Mouse (Mus musculus): ENCODE results near the gene Tmem179.

The Tmem179 gene

DNA sequence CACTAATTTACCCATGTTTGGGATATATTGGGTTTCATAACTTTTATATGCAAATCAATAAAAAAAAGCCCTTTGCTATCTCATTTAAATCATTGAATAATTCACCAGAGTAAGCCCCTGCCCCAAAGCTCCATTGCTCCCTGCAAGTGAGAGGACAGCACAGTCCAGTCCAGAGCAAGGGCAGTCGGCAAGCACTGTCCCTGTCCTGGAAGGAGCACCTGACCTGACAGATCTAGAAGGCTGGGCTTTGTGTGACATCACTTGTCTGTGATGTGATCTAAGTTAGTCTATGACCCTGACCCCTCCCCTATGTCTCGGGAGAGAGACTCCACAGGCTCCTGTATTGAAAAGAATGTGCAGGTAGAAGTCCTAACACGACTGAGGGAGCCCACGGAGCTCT is 17.2 kb upstream of the Tmem179 start:
- DNase-seq = no peak

DNA sequence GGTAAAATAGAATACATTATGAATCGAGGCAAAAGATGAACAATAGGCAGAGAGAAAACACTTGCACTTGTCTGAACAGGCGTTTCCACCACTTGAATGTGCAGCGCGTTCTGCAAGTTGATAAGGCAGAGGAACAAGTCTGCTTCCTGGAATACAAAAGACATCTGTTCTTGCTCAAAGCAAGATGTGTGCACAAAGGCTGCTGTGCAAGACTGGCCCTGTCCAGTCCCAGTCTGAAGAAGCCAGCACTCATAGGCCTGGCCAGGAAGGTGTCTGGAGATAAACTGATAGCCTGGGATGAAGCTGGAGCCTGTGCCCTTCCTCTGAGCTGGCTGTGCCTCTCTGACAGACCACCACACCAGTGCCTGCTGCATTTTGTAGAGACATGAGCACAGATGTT is 1.6 kb upstream of the Tmem179 start:
- DNase-seq = no peak

DNA sequence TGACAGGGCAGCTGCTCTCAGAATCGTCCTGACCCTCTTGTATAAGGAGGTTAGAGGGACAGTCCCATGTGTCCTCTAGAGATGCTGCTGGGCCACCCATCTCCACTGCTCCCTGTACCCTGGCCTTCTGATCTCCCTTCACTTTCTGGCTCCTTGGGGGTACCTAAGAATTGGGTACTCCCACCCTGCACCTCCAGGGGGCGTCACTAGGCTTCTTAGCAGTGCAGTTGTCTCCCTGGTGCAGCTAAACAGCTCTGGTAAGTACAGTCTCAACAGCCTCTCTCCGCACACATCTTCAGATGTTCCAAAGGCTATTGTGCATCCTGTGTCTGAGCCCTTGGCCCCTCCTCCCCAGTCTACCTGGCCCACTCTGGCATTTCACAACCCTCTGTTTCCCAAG is 1.6 kb downstream of the Tmem179 start:
- DNase-seq = no peak

DNA sequence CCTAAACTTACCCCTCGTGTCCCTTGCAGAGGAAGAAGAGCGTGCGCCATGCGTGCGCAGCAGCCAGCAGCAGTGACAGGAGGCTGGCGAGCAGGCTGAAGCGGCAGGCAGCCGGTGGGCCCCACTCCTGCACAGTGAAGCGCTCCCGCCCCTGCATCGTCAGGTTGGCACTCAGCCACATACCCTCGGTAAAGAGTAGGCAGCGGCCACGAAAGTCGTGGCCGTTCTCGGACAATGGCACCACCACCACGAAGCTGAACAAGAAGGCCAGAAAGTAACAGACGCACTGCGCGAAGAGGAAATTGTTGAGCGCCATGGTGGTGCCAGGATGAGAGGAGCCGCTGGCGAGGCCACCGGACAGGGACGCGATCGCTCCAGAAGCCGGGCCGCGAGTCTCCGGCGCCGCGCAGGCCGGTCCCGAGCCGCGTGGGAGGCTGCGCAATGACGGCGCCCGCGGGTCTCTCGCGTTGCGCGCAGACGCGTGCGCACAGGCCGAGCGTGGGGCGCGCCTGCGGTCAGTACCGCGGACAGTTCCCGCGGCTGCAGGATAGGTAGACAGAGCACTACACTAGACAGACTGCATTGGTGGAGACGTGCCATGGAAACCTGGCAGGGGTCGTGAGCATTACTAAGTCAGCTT is 5.7 kb downstream of the Tmem179 start:
- DNase-seq = peak in 1 of 2 experiments; percentile 36

DNA sequence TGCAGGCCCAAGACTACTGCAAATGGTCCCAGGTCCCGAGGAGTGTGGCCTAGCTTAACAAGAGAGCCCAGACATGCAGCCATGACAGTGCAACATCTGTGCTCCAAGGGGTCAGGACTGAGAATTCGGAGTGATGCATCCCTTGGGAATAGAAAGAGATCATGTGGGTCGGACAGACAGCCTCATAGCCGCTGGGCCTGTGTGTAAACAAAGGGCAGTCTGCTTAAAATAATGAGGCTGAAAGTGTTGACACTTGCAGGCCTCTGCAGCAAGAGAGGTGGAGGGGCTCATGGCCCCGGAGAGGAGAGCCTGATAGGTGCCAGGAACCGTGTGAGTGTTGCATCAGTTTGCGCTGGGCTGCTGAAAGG is 6.2 kb downstream of the Tmem179 start:
- no peak for DNase-seq

DNA sequence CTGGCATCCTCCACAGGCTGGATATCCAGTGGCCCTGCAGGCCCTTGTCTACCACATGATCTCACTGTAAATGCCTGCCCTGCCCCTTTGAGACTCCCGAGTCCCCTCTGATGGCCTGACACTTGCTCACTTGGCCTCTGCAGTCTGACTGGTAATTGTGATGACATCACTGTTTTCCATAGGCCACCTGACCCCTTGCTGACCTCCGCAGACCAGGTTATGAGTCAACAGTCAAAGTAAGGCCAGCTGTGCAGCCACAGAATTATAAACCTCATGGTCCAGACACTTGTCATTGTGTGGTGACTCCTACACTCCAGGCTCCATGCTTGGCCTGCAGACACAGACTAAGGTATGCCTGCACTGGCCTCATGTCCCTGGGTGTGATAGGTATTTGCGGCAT is 8.6 kb downstream of the Tmem179 start:
- no peak for DNase-seq

DNA sequence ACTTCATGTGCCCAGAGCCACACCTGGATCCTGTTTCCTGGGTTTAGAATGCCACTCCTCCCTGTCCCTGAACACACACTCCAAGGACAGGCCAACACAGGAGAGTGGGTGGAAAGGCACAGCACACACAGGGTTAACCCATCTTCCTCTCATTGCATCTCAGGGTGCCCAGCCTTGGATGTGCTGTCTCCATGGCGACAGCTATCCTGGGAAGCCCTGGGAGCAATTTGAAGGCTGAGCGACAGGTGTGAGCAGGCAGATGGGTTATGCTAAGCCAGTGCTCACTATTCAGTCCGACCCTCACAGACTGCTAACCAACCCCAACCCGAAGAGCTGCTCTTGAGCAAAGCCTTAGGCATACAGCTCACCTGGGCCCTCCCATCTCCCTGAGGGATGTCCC is 9.3 kb downstream of the Tmem179 start:
- DNase-seq = no peak

DNA sequence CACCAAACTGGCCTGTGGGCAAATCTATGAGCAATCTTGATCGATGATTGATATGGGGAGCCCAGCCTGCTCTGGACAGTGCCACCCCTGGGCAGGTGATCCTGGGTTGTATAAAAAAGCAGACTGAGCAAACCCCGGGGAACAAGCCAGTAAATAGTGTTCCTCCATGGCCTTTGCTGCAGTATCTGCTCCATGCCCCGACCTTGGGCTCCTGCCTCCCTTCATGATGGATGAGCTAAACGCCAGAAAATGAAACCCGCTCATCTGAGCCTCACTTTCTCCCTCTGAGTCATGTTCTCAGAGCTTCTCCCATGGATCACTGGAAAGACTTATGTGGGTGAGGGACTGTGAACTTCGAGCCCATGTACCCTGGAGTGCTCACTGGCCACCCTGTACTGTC is 10.3 kb downstream of the Tmem179 start:
- DNase-seq = no peak

DNA sequence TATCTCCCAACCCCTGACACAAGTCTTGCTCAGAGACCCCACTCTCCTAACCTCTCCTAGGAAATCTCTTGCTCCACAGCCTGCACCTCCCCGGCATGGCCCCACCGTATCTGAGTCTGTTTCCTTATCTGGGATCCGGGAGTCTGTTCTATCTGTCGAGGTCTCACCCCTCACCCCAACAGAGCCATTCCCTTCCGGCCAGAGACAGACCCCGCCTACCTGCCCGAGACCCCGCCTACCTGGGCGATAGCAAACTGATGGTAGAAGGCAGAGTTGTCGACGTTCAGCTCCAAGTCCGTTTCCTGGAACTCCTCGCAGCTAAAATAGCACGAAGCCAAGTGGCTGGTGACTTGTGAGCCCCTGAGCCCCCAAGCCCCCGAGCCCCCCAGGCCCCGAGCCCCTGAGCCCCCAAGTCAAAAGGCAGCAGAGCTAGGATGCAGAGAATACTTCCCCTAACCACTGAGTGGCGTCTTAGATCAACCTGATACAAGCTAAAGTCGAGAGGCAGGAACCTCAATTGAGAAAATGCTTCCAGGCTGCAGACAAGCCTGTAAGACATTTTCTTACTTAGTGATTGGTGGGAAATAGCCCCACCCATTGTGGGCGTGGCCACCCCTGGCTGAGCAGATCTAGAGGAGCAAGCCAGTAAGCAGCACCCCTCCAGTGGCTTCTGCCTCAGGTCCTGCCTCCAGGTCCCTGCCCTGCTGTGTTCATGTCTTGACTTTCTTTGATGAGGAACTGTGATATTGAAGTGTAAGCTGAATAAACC is 13.4 kb downstream of the Tmem179 start:
- DNase-seq = no peak

DNA sequence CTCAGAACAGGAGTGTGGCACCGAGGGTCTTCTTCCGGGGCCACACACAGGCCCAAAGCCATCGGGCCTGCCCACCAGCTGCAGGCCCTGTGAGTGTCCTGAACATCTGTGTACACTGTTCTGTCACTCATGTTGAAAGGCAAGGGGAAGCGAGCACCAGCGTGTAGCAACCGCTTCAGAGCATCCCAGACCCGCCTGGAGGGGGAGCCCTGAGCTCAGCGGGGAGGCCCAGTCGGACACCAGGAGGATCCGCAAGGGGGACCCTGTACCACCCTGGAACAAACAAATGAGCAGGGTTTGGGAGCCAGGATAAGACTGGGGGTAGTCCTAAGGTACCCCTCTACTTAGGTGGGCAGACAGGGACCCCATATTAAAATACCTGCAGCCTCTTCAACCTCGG is 17.9 kb downstream of the Tmem179 start:
- DNase-seq = no peak

DNA sequence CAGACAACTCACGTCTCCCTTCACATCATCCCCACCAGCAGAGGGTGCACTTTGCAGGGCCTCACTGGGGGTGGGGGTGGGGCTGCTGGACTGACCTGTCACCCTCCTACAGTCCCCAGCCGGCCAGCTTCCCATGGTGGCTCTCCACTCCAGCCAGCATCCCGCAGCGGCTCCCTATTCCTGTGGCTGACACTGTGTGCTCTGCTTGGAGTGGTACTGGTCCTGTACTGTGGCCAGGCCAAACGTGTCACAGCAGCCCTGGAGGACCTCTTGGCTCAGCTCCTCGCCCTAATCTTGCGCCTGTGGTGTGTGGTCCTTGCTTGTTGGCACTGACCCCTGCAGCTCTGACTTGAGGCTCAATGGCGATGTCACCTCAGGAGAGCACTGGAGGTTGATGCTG is 18.8 kb downstream of the Tmem179 start:
- DNase-seq = no peak

DNA sequence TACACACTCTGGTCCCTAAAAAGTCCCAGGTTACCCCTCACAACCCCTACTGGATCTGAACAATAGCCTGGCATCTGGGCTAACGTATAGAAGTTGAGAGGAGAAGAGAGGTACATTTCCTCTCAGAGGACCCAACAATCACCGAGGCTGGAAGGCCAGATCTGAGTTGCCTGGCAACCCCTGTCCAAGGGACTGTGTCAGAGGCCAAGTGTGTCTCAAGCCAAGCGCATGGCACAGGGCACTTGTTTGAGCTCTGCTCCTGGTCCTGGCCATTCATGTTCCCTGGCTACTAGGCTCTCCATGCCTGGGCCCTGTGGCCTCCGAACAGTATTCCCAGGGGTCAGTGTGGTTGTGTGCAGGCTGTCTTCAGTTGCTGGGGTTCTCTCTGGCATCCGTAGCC is 20.4 kb downstream of the Tmem179 start:
- no peak for DNase-seq

DNA sequence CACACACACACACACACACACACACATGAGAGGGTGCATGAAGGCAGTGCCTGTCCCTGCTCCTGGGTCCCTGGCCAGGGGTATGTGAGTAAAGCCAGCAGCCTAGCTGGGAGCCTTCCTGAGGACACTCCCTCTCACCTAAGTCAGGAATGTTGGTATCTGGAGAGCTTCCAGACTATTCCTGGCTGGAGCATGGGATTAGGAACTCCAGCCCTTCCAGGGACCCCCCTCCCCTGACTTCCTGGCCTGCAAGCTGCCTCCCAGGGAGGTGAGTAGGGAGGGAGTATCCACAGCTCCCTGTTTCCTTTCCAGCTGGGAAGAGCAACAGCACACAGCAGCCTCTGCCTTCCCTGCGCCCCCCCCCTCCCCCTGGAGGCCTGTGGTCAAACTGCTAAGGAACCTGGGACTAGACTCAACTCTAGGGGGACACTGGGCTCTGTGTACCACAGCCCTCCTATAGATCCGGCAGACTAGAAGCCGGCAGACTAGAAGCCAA is 26.1 kb downstream of the Tmem179 start:
- no peak for DNase-seq

DNA sequence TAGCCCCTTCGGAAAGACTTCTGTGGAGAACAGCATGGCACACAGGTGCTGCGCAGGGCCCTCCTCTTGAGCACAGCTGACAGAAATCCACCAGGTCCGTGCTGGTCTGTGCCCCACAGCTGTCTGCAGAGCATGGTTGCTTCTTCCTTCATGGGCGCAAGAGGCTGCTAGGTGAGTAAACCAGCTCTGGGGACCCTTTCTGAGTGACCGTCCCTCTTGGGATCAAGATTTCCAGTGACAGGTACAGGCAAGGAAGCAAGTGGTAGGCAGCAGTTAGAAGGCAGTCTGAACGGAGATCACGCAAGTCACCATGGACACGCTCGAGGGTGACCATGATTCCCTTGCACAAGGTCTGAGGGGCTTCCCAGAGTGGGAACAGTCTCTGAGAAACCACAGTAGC is 27.0 kb downstream of the Tmem179 start:
- no peak for DNase-seq

DNA sequence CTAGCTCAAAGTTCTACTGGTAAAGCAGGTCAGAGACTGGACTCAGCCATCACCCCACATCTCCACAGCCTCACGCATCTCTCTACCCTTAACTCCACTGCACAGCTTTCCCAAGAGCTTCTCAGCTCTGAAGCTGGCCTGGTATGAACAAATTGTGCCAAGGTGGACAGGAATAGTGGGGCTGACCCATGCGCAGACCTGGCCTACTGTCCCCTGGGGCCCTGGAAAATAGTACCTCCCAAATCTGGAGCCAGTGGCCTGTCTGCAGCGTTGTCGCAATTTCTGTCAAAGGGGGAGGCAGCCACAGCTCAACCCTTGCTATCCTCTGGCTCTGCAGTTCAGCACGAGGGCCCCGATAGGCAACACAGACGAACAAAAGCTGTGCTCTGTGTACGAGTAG is 27.4 kb downstream of the Tmem179 start, which contains the start of gene A530016L24Rik:
TSS of gene A530016L24Rik (plus strand) at position 315 of the 400 bp plus-strand sequence.
- no peak for DNase-seq

DNA sequence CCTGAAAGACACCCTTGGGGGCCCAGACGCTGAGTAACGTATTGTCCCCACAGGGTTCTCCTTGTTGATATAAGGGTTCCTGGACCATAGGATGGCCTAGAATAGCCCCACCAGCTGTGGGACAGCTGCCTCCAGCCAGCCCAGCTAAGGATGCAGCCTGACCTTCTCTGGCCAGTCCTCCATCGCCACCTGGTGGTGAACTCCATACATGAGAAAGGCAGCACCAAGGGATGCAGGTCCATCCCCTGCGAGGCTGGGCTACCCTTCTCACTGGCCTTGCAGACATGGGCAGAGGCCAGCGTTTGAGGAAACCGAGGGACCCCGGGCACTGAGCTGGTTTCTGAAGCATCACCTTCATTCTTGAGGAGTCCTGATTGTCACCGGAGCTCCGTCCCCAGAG is 42.8 kb downstream of the Tmem179 start:
- DNase-seq = peak; percentile 82 to 91

DNA sequence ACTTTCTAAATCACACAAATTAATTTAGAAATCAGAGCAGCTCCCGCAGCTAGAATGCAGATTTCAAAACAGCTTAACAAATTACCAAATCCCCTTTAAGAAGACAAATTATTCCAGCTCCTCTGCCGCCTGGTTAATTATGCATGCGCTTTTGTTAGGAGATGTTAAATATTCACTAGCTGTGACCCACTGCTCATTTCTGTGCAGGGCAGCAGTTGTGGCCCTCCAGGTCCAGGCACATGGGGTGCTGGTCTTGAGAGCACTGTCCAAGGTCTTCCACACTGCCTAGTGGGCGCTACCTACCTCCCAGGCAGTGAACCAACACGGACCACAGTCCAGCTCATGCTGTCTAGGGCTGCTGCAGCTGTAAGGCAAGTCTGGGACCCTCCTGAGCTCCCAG is 46.3 kb downstream of the Tmem179 start:
- no peak for DNase-seq

DNA sequence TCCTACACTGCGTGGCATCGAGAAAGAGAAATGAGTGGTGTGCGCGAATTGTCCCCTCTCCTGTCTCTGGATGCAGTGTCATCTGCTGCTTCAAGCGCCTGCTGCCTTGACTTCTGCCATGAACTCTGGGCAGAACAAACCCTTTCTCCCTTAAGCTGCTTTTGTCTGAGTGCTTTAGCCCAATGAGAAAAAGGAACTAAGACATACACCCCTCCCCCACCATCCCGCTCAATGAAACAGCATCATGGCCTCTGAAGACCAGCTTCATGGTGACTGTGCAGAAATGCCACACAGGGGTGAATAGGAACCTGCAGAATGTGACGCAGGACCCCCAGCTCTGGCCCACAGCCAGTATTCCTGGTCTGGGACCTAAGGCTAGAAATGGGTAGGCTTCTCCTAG is 47.2 kb downstream of the Tmem179 start:
- no peak for DNase-seq

DNA sequence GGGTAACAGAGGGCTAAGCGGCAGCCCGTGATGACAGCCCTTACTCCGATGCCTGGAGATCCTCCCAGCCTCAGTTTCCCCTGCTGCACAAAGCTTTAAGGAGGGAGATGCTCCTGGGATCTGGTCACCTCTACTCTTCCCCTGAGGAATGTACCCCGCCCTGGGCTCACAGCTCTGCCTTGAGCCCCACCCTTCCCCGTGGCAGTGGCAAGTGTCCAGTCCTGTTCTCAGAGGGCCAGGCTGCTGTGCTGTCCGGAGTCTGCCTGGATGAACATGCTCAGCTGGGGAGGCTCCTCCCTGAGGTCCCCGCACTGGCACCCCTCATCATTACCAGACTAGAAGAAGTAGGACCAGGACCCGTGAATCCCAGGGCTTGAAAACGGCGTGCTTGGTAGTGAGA is 49.2 kb downstream of the Tmem179 start:
- DNase-seq = no peak

DNA sequence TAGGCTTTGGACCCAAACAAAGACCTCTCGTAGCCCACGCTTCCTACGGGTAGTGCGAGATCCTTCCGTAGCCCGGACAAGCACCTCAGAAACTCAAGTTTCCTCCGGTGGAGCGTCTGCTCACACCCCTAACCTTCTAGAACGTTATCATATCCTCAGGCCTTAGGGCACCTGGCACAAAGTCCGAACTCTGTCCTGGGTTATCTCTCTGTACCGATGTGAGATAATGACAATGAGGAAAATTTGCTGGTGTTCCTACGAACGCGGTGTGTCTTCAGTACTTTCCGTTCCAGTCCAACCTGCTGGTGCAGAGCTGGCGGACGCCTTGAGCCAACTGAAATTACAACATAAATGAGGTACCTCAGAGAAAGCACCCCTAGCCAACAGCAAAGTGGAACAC is 50.6 kb downstream of the Tmem179 start:
- DNase-seq = no peak

DNA sequence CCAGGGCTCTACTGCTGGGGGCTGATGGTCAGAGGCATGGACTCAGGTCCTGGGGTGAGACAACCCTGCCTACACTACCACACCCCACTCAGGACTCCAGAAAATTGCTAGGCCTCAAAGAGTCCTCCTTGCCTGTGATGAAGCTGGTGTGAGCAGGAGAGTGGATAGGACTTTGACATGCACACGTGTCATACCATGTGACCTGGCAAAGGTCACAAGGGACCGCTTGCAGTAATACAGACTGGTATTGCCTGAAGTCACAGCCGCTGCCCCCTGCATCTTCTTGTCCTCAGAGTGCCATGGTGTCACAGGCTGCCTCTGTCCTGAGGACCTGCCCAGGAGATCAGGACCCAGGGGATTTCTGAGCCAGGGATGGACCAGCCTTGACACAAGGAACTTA is 52.0 kb downstream of the Tmem179 start:
- no peak for DNase-seq

DNA sequence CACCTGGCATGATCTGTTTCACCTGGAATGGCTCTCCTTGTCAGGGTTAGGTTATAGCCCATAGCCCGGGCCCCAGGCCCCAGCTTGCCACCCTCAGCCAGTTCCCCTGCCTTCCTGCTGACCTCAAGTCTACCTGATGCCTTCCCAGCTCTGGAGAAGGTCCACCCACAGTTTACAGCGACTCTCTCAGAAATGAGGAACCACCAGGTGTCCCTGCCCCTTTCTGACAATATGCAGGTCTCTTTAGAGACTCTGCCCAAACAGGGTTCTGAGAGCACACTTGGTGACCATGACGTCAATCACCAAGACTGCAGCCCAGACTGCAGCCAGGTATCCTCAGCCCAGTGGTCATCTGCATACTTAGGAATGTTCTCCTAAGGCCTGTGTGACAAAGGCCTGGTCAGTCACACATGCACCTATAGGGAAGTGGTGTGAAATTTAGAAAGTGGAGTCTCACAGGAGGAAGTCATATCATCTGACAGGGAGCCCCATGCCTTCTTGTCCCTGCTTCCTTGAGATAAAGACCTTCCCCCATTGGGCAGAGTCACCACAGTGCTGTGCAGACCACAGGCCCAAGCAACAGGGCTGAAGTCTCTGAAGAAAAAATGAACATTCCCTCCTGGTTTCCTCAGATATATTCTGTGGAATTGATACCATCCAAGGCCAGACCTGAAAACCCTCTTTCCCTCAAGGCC is 52.6 kb downstream of the Tmem179 start:
- no peak for DNase-seq

DNA sequence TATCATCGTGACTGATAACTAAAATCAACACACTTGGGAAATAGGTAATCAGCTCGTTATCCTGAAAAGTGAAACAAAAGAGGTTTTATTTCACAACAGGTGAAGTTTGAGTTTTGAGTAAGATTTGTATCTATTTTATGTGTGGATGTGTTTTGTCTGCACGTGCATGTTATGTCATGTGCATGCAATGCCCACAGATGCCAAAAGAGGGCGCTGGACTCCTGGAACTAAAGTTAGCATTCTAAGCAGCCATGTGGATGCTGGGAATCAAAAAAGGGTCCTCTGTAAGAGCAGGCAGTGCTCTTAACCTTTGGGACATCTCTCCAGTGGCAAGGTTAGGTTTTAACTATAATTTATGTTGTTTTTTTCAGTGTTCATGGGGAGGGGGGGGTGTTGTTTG is 53.3 kb downstream of the Tmem179 start:
- DNase-seq = no peak

DNA sequence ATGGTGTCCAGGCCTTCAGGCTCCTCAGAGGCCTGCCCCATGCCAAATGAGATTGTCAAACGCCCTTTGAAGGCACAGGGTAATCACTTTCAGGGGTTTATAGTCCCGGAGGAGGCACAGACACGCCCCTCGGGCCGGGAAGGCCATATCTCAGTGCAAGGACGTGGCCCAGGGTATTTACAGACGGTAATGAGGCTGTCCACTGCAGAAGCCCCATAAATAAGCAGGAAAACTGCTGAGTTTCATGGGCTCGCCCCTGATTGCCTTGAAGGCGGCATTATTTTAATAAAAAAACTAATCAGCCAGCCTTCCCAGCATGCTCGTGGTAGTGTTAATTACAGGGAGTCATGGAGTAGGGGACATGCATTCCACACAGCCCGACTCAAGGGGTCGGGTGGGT is 54.1 kb downstream of the Tmem179 start:
- DNase-seq = no peak
